Mouse (Mus musculus): ENCODE data around the gene Esrrg. TPM values are rescaled to one million over a fixed set of nuclear protein-coding genes. Genes with fewer than 3 reads are reported as not detected.

Gene Esrrg
- polyA plus RNA-seq, 1 experiment: not detected

DNA sequence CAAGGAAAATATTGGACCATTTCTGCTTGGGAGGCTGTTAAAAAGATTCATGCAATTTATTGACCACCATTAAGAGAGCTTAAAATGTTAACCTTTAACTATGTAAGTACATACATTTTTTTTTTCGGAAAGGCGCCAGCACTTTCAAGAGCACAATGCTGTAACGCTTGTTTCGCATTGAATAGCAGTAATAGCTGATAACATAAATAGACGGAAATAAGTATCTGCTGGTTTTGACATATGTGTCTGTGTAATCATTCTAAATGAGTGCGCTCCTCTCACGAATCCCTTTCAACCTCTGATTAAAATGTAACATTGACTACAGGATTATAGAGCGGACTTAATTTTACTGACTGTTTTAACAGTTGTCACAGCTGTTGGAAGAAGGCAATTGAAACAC lies 391.6 kb downstream of the Esrrg start:
- peaks cover 7% of the 10 kb centered on the region; the same call in 1 of the 2 replicates for H3K4me1 ChIP-seq
- TF ChIP-seq FLI1 (IDR thresholded peaks at IDR 0.05; ENCODE audit: low read length): no peak
- TF ChIP-seq GATA1 (IDR thresholded peaks at IDR 0.05; ENCODE audit: borderline replicate concordance, low read length): no peak
- H3K4me3 ChIP-seq (replicated peaks): no peak overlapping the region
- 0 out of 2 replicates have a peak, but pooled peaks cover 3% of the 10 kb centered on the region for H3K9me3 ChIP-seq
- no peaks in the 10 kb centered on the region for H3K36me3 ChIP-seq (replicated peaks; ENCODE audit: low read length)
- H3K27me3 ChIP-seq (replicated peaks): peaks cover 12% of the 10 kb centered on the region

DNA sequence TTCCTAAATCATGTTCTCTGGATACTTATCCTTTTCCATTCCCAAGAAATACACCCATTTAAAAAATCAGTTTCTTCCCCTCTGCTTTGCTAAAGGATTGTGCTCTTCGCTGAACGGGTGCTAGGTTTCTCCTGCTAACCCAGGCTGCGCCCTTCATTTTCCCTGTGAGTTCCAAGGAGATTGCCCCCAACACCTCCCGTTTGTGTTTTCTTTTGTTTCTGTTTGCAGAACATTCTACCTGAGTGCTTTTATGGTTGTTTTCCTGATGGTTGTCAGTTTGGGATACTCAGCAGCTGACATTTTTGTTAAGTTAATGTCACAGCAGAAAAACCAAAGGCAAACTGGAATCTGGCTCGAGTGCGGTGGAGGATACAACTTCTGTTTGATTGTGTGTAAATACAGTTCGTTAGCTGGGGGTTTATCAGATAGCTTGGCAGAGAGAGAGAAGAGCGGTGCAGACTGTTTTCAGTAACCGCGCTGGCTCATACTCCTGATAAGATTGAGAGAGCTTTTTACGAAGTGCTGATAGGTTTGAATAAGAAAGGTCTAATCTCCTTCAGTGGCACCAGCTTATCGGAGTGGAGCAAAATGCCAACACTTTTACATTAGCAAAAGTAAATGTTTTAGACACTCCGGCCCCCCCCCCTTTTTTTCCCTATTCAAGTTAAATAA lies 398.4 kb downstream of the Esrrg start:
- Histone ChIP-seq H3K9me3 (peaks cover 15% of the 10 kb centered on the region), H3K4me3 (replicated peaks) (no peak overlapping the region), H3K36me3 (replicated peaks; ENCODE audit: low read length) (no peaks in the 10 kb centered on the region), H3K4me1 (no peaks in the 10 kb centered on the region), H3K27me3 (replicated peaks) (no peaks in the 10 kb centered on the region)
- no peak for TF ChIP-seq GATA1 (IDR thresholded peaks at IDR 0.05; ENCODE audit: borderline replicate concordance, low read length)
- no peak for TF ChIP-seq FLI1 (IDR thresholded peaks at IDR 0.05; ENCODE audit: low read length)

- no peaks in the 10 kb centered on the region for H3K27me3 ChIP-seq (replicated peaks)
- no peak for TF ChIP-seq FLI1 (IDR thresholded peaks at IDR 0.05; ENCODE audit: low read length)
- no peak for TF ChIP-seq GATA1 (IDR thresholded peaks at IDR 0.05; ENCODE audit: borderline replicate concordance, low read length)
- H3K9me3 ChIP-seq: peaks cover 15% of the 10 kb centered on the region
- H3K4me3 ChIP-seq (replicated peaks): no peak overlapping the region
- H3K36me3 ChIP-seq (replicated peaks; ENCODE audit: low read length): no peaks in the 10 kb centered on the region
- H3K4me1 ChIP-seq: no peaks in the 10 kb centered on the region
These were observed 399.9 kb downstream of the Esrrg start for GRCm38 (mm10) chr1:188008476-188008875.

DNA sequence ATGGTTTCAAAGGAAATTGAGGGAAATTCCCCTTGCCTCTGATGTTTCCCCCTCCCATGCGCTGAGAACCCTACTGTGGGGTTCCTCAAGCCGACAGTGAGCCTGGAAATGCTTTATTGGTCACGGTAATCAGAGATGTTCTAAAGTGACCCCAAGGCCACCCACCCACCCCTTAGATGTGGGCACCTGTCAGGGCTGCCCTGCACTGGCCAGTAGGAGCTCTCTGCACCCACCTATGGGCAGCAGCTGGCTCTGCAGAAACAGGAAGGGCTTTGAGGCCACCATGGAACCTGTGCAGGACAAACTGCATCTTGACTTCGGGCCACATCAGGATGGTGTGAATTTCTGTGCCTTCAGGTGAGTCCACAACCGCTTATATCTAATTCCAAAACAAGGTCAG lies 401.3 kb downstream of the Esrrg start:
- Histone ChIP-seq H3K9me3 (peaks cover 12% of the 10 kb centered on the region), H3K4me3 (replicated peaks) (no peak overlapping the region)
- no peak for TF ChIP-seq FLI1 (IDR thresholded peaks at IDR 0.05; ENCODE audit: low read length)
- TF ChIP-seq GATA1 (IDR thresholded peaks at IDR 0.05; ENCODE audit: borderline replicate concordance, low read length): no peak

GRCm38 (mm10) chr1:188010860-188011259 lies 402.3 kb downstream of the Esrrg start:
- no peaks in the 10 kb centered on the region for H3K36me3 ChIP-seq (replicated peaks; ENCODE audit: low read length)
- H3K4me1 ChIP-seq: no peaks in the 10 kb centered on the region
- peaks cover 11% of the 10 kb centered on the region for H3K9me3 ChIP-seq
- H3K4me3 ChIP-seq (replicated peaks): no peak overlapping the region
- H3K27me3 ChIP-seq (replicated peaks): no peaks in the 10 kb centered on the region
- no peak for TF ChIP-seq FLI1 (IDR thresholded peaks at IDR 0.05; ENCODE audit: low read length)
- no peak for TF ChIP-seq GATA1 (IDR thresholded peaks at IDR 0.05; ENCODE audit: borderline replicate concordance, low read length)

More for the DNA sequence above, 401.3 kb downstream of the Esrrg start:
- Histone ChIP-seq H3K36me3 (replicated peaks; ENCODE audit: low read length) (no peaks in the 10 kb centered on the region), H3K4me1 (no peaks in the 10 kb centered on the region), H3K27me3 (replicated peaks) (no peaks in the 10 kb centered on the region)

DNA sequence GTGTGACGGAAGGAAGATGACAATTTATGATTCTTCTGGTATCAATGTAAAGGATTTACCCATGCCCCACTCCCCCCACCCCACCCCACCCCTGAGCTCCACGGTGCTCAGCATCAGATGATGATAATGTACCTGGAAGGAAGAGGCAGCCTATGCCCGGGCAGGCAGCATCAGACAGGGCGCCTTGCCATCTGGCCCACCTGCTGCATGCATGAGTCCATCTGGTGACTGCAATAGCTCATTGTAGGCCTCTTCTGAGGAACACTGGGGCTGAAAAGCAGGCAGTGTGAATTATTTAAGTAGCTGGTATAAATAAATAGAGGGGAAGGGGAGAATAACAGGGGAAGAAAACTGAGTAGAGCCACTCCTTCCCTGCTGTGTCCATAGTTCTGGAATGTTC lies 405.8 kb downstream of the Esrrg start:
- TF ChIP-seq GATA1 (IDR thresholded peaks at IDR 0.05; ENCODE audit: borderline replicate concordance, low read length) (no peak), FLI1 (IDR thresholded peaks at IDR 0.05; ENCODE audit: low read length) (no peak)
- peaks cover 17% of the 10 kb centered on the region for H3K9me3 ChIP-seq

DNA sequence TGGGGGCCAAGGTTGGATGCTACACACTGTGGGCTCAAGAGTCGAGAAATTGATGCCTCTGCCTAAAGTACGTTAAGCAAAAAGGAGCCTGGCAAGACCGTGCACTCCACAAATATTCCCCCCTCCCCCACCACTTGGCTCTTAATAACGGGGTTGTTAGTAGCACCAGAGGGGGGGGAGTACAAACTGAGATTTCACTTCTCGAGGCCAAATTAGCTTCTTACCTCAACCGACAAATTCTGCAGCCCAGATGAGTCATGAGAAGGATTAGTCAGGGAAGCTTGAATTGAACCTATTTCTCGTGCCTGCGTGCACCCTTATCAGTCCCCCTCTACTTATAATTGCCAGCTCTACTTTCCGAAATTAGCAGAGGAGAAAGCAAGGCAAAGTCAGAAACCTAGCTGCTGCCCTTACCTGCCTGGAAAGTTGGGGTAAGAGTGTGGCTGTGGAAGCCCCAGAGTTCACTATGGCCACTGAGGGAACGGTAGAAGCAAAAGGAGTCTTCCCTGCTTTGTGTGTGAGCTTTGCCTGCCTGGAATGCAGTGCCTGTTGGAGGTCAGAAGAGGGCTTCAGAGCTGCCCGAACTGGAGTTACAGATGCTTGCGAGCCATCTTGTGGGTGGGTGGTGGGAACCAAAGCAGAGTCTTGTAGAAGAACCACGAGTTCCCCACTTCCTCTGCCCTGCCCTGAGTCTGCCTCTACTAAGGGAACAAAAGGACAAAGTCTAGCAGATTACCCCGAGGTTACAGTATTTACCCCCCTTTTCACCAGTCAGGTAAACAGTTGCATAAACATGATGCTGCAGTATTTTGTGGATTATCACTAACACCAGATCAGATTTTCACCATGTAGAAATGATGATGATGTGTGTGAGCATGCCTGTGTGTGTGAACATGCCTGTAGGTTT lies 409.6 kb downstream of the Esrrg start:
- TF ChIP-seq FLI1 (IDR thresholded peaks at IDR 0.05; ENCODE audit: low read length) (no peak), GATA1 (IDR thresholded peaks at IDR 0.05; ENCODE audit: borderline replicate concordance, low read length) (no peak)
- peaks cover 35% of the 10 kb centered on the region for H3K9me3 ChIP-seq
- H3K27me3 ChIP-seq (replicated peaks): no peaks in the 10 kb centered on the region
- peak overlapping the region; percentile 75 for H3K4me3 ChIP-seq (replicated peaks)
- no peaks in the 10 kb centered on the region for H3K36me3 ChIP-seq (replicated peaks; ENCODE audit: low read length)
- no peaks in the 10 kb centered on the region for H3K4me1 ChIP-seq

More for the DNA sequence above, 405.8 kb downstream of the Esrrg start:
- H3K36me3 ChIP-seq (replicated peaks; ENCODE audit: low read length): no peaks in the 10 kb centered on the region
- H3K4me1 ChIP-seq: no peaks in the 10 kb centered on the region
- H3K27me3 ChIP-seq (replicated peaks): no peaks in the 10 kb centered on the region
- peak overlapping the region; percentile 50 for H3K4me3 ChIP-seq (replicated peaks)

DNA sequence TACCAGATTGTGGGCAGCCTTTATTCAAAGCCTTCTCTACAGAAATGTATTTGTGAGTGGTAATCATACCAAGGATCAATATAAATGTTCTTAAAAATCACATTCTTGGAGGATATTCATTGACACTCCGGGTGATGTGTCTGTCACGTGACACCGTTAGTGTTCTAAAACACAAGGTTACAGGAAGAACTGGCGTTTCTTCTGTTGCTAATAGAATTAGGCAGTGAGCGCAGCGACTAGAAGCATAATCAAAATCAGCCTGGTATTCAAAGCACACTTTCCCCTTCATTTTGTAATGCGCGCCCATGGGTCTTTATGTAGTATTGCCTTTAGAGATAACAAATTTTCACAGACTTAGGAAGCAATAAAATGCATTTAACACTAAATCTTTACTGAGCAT lies 420.6 kb downstream of the Esrrg start:
- TF ChIP-seq GATA1 (IDR thresholded peaks at IDR 0.05; ENCODE audit: borderline replicate concordance, low read length) (no peak), FLI1 (IDR thresholded peaks at IDR 0.05; ENCODE audit: low read length) (no peak)
- H3K27me3 ChIP-seq (replicated peaks): no peaks in the 10 kb centered on the region
- H3K4me3 ChIP-seq (replicated peaks): no peak overlapping the region
- H3K9me3 ChIP-seq: peaks cover 9% of the 10 kb centered on the region
- H3K4me1 ChIP-seq: no peaks in the 10 kb centered on the region
- no peaks in the 10 kb centered on the region for H3K36me3 ChIP-seq (replicated peaks; ENCODE audit: low read length)

- no peaks in the 10 kb centered on the region for H3K36me3 ChIP-seq (replicated peaks; ENCODE audit: low read length)
- no peaks in the 10 kb centered on the region for H3K27me3 ChIP-seq (replicated peaks)
- no peak overlapping the region for H3K4me3 ChIP-seq (replicated peaks)
- H3K9me3 ChIP-seq: peaks cover 10% of the 10 kb centered on the region
- H3K4me1 ChIP-seq: no peaks in the 10 kb centered on the region
- TF ChIP-seq FLI1 (IDR thresholded peaks at IDR 0.05; ENCODE audit: low read length) (no peak), GATA1 (IDR thresholded peaks at IDR 0.05; ENCODE audit: borderline replicate concordance, low read length) (no peak)
These were observed 421.5 kb downstream of the Esrrg start for GRCm38 (mm10) chr1:188030116-188030515.

GRCm38 (mm10) chr1:188031276-188031675 lies 422.7 kb downstream of the Esrrg start:
- peaks cover 10% of the 10 kb centered on the region for H3K9me3 ChIP-seq
- H3K4me3 ChIP-seq (replicated peaks): no peak overlapping the region
- H3K4me1 ChIP-seq: no peaks in the 10 kb centered on the region
- TF ChIP-seq GATA1 (IDR thresholded peaks at IDR 0.05; ENCODE audit: borderline replicate concordance, low read length): no peak
- no peaks in the 10 kb centered on the region for H3K36me3 ChIP-seq (replicated peaks; ENCODE audit: low read length)
- H3K27me3 ChIP-seq (replicated peaks): no peaks in the 10 kb centered on the region

All from megakaryocyte, embryonic 14.5 days (primary cell).